Mouse (Mus musculus) midbrain, embryonic 11.5 days (tissue): ENCODE data around the gene Midn. TPM values are rescaled to one million over a fixed set of nuclear protein-coding genes. Genes with fewer than 3 reads are reported as not detected.

ENCODE experiments used
- ATAC-seq: fragments of 200-750 bp; cut with Nextera tagmentation; 2 replicates; pipeline ENCODE4 v1.8.0; 2017; ENCODE audit warnings: moderate TSS enrichment, moderate library complexity; ENCODE audit not compliant: low FRiP score
- DNase-seq: peaks from one replicate; pipeline ENCODE4 v3.0.0; 2015; ENCODE audit warnings: low spot score; ENCODE audit errors: missing footprints
- H3K27ac ChIP-seq: fragments of 300-500 bp; sonication (generic); 2 replicates; pipeline ENCODE4 v1.5.1; 2014; ENCODE audit warnings: low read depth, low read length
- H3K27me3 ChIP-seq: fragments of 300-500 bp; sonication (generic); 2 replicates; pipeline ENCODE4 v1.6.1; 2014; ENCODE audit warnings: mild to moderate bottlenecking, low read length, moderate library complexity, mixed read lengths; ENCODE audit not compliant: control insufficient read depth, insufficient read depth
- H3K36me3 ChIP-seq: fragments of 300-500 bp; sonication (generic); 2 replicates; pipeline ENCODE4 v1.6.1; 2014; ENCODE audit warnings: mild to moderate bottlenecking, low read length, moderate library complexity, mixed read lengths; ENCODE audit not compliant: control insufficient read depth, insufficient read depth
- H3K4me1 ChIP-seq: fragments of 300-500 bp; sonication (generic); 2 replicates; pipeline ENCODE4 v1.6.1; 2014; ENCODE audit warnings: low read length; ENCODE audit not compliant: control insufficient read depth, insufficient read depth
- H3K4me2 ChIP-seq: fragments of 300-500 bp; sonication (generic); 2 replicates; pipeline ENCODE4 v1.6.1; 2014; ENCODE audit warnings: mild to moderate bottlenecking, moderate library complexity
- H3K4me3 ChIP-seq: fragments of 300-500 bp; sonication (generic); 2 replicates; pipeline ENCODE4 v1.5.1; 2014; ENCODE audit warnings: low read depth, low read length
- H3K9ac ChIP-seq: fragments of 300-500 bp; sonication (generic); 2 replicates; pipeline ENCODE4 v1.6.1; 2014; ENCODE audit warnings: low read length
- H3K9me3 ChIP-seq: fragments of 300-500 bp; sonication (generic); 2 replicates; pipeline ENCODE4 v1.6.1; 2016; ENCODE audit warnings: low read length; ENCODE audit not compliant: control insufficient read depth
- WGBS: fragments of 180-500 bp; shearing (Covaris S2); extraction: QIAGEN DNeasy Blood & Tissue Kit; methylation state at CpG from one replicate; pipeline ENCODE4 v1.1.7; 2014; 5-methylcytosine and 5-hydroxymethylcytosine counted together
- polyA plus RNA-seq: library from polyadenylated mRNA; unstranded; fragments of >200 nt; fragmentation: Nextera tagmentation; extraction: Ambion mirVana; gene quantifications from 2 replicates; pipeline ENCODE4 v1.2.1, GENCODE M21; 2014

The Midn gene
- polyA plus RNA-seq, 1 experiment from 2014 or later = 71.3 TPM

GRCm38 (mm10) chr10:80138553-80139438, 9.3 kb upstream of the Midn start, which contains the start of gene Atp5d:
TSS of gene Atp5d (plus strand) at chr10:80138632.
- 0 out of 2 replicates have a peak, but pooled peaks cover 2% of the 10 kb centered on the region for H3K36me3 ChIP-seq
- DNase-seq (peak; percentile 97), ATAC-seq (peak; percentile 12; the same call in 1 of the 2 replicates)
- under 1% methylated on average over 76 of the region's 94 CpGs for WGBS
- peaks cover 34% of the 10 kb centered on the region for H3K4me1 ChIP-seq
- H3K9me3 ChIP-seq = no peaks in the 10 kb centered on the region
- H3K27me3 ChIP-seq = peaks cover 21% of the 10 kb centered on the region
- H3K9ac ChIP-seq = peak within 1 kb of the TSS; percentile 87
- peak within 1 kb of the TSS; percentile 74 for H3K4me3 ChIP-seq
- H3K4me2 ChIP-seq = peak within 1 kb of the TSS; percentile 94
- peak within 1 kb of the TSS; percentile 76 for H3K27ac ChIP-seq

DNA sequence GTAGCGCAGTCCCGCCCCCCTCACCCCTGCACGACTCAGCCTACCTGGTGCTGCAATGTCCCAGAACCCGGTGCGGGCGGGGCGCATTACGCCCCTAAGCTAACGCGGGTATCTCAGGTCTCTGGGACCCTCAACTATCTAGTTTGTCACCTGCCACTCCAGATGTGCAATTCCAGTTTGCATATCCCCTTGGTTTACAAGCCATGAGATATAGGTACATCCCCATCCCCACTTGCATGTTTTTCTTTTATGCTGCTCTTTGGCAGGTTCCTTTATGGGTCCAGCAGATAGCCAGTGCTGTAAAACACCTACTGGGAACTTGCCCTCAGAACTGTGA, 8.7 kb upstream of the Midn start:
- peak overlapping the region; percentile 74 for H3K4me3 ChIP-seq
- H3K36me3 ChIP-seq = 0 out of 2 replicates have a peak, but pooled peaks cover 2% of the 10 kb centered on the region
- peak overlapping the region; percentile 87 for H3K9ac ChIP-seq
- peaks cover 21% of the 10 kb centered on the region for H3K27me3 ChIP-seq
- H3K4me1 ChIP-seq = peaks cover 34% of the 10 kb centered on the region
- no peak for ATAC-seq
- no peak for DNase-seq
- peak overlapping the region; percentile 94 for H3K4me2 ChIP-seq
- H3K9me3 ChIP-seq = no peaks in the 10 kb centered on the region
- H3K27ac ChIP-seq = peak overlapping the region; percentile 76
- WGBS = 2% methylated on average over 10 of the region's 10 CpGs

DNA sequence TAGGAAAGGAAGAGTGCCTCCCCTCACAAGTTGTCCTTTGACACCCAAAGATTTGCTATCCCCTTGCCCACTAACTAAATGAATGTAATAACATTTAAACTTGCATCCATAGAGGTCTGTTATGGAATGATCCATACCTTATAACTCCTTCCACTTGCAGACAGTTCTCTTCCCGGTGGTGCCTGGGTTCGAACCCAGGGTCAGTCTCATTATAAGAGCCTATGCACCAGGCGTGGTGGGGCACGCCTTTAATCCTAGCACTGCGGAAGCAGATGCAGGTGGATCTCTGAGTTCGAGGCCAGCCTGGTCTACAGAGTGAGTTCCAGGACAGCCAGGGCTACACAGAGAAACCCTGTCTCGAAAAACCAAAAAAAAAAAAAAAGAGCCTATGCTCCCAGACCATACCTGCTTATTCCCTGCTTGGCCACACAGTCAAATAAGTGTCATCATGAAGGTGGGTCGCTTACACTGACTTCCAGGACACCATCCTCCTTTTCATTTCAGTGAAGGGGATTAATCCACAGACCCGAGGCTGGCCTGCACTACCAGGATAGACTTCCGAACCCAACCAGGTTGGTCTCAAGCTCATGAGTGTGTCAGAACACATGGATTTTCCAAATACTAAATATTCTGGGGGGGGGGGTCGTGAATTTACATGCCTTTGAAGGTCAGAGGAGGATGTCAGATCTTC, 8.0 kb upstream of the Midn start:
- DNase-seq (no peak), ATAC-seq (no peak)
- 73% methylated on average over 11 of the region's 11 CpGs for WGBS
- no peak overlapping the region for H3K27ac ChIP-seq
- no peak overlapping the region for H3K9ac ChIP-seq
- H3K4me2 ChIP-seq = no peak overlapping the region
- peaks cover 34% of the 10 kb centered on the region for H3K4me1 ChIP-seq
- H3K4me3 ChIP-seq = no peak overlapping the region
- H3K9me3 ChIP-seq = no peaks in the 10 kb centered on the region
- H3K27me3 ChIP-seq = peaks cover 21% of the 10 kb centered on the region
- 0 out of 2 replicates have a peak, but pooled peaks cover 2% of the 10 kb centered on the region for H3K36me3 ChIP-seq

DNA sequence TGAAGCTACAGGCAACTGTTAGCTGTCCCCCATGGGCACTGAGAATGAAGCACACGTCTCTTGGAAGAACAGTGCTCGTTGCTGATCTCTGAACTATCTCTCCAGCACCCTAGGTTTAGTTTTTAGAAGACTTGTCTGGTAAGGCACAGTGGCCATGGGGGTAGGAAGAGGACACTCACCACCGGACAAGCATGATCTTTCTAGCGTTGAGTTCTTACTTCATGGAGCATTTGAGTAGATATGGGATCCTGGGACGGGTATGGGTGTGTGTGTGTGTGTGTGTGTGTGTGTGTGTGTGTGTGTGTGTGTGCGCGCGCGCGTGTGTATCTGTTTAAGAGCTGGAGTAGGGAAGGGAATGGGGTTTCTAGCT, 7.4 kb upstream of the Midn start, which contains the start of gene Cbarp:
Gene Cbarp, minus strand, starts transcription at position 170 of the 370 bp plus-strand sequence.
- Histone ChIP-seq H3K9ac (peak within 1 kb of the TSS; percentile 17), H3K9me3 (no peaks in the 10 kb centered on the region), H3K4me3 (peak within 1 kb of the TSS; percentile 74), H3K36me3 (0 out of 2 replicates have a peak, but pooled peaks cover 2% of the 10 kb centered on the region), H3K4me1 (peaks cover 34% of the 10 kb centered on the region), H3K27ac (0 out of 2 replicates have a peak within 1 kb of the TSS, but pooled peaks have one; percentile 26), H3K4me2 (peak within 1 kb of the TSS; percentile 81), H3K27me3 (peaks cover 19% of the 10 kb centered on the region)
- ATAC-seq (no peak), DNase-seq (no peak)
- 72% methylated on average over 10 of the region's 10 CpGs for WGBS

GRCm38 (mm10) chr10:80141243-80141642, 6.8 kb upstream of the Midn start:
- H3K4me2 ChIP-seq = peak overlapping the region; percentile 81
- H3K9me3 ChIP-seq = no peaks in the 10 kb centered on the region
- peak overlapping the region; percentile 17 for H3K9ac ChIP-seq
- H3K27ac ChIP-seq = 0 out of 2 replicates have a peak overlapping the region, but pooled peaks have one; percentile 26
- H3K4me1 ChIP-seq = peaks cover 34% of the 10 kb centered on the region
- 0 out of 2 replicates have a peak, but pooled peaks cover 2% of the 10 kb centered on the region for H3K36me3 ChIP-seq
- DNase-seq (peak; percentile 98), ATAC-seq (peak; percentile 66)
- WGBS = under 1% methylated on average over 29 of the region's 29 CpGs
- peaks cover 13% of the 10 kb centered on the region for H3K27me3 ChIP-seq
- peak overlapping the region; percentile 20 for H3K4me3 ChIP-seq

GRCm38 (mm10) chr10:80141786-80142529, 6.1 kb upstream of the Midn start:
- H3K4me1 ChIP-seq = peaks cover 32% of the 10 kb centered on the region
- peak overlapping the region; percentile 77 for H3K9ac ChIP-seq
- DNase-seq (peak; percentile 99), ATAC-seq (peak; percentile 82)
- peak overlapping the region; percentile 81 for H3K4me2 ChIP-seq
- 2% methylated on average over 43 of the region's 43 CpGs for WGBS
- H3K36me3 ChIP-seq = 0 out of 2 replicates have a peak, but pooled peaks cover 2% of the 10 kb centered on the region
- peaks cover 6% of the 10 kb centered on the region for H3K27me3 ChIP-seq
- peak overlapping the region; percentile 64 for H3K4me3 ChIP-seq
- H3K9me3 ChIP-seq = no peaks in the 10 kb centered on the region
- peak overlapping the region; percentile 28; the same call in 1 of the 2 replicates for H3K27ac ChIP-seq

- DNase-seq (no peak), ATAC-seq (peak; percentile 20; the same call in 1 of the 2 replicates)
- H3K27me3 ChIP-seq = peaks cover 2% of the 10 kb centered on the region
- 0 out of 2 replicates have a peak, but pooled peaks cover 2% of the 10 kb centered on the region for H3K36me3 ChIP-seq
- H3K4me3 ChIP-seq = peak overlapping the region; percentile 64
- H3K4me2 ChIP-seq = peak overlapping the region; percentile 81
- H3K9me3 ChIP-seq = no peaks in the 10 kb centered on the region
- H3K9ac ChIP-seq = peak overlapping the region; percentile 77
- peak overlapping the region; percentile 28; the same call in 1 of the 2 replicates for H3K27ac ChIP-seq
- WGBS = under 1% methylated on average over 13 of the region's 15 CpGs
- peaks cover 28% of the 10 kb centered on the region for H3K4me1 ChIP-seq
These were observed 5.5 kb upstream of the Midn start for GRCm38 (mm10) chr10:80142530-80142925.

DNA sequence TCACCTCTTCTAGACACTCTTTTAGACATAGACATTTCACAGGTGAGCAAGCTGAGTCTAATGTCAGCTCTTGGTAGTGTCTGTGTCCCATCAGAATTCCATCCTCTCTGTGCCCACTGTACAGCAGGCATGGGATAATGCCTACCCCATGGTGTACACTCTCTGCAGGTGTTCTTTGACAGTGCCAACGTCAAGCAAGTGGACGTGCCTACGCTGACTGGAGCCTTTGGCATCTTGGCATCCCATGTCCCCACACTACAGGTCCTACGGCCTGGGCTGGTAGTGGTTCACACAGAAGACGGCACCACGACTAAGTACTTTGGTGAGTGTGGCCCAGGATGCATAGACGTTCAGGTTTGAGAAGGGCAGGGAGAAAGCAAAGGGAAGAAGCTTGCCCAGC, 4.4 kb upstream of the Midn start:
- no peak overlapping the region for H3K9ac ChIP-seq
- H3K4me3 ChIP-seq = no peak overlapping the region
- no peaks in the 10 kb centered on the region for H3K9me3 ChIP-seq
- H3K4me1 ChIP-seq = peaks cover 22% of the 10 kb centered on the region
- 94% methylated on average over 7 of the region's 7 CpGs for whole genome bisulfite sequencing
- no peak overlapping the region for H3K27ac ChIP-seq
- DNase-seq (no peak), ATAC-seq (no peak)
- H3K36me3 ChIP-seq = 0 out of 2 replicates have a peak, but pooled peaks cover 2% of the 10 kb centered on the region
- H3K27me3 ChIP-seq = peaks cover 2% of the 10 kb centered on the region
- H3K4me2 ChIP-seq = no peak overlapping the region
